Mouse (Mus musculus) B cell, adult 67 days (primary cell): ENCODE data around the gene Tns1. TPM values are rescaled to one million over a fixed set of nuclear protein-coding genes. Genes with fewer than 3 reads are reported as not detected.

Source experiments
- total RNA-seq, 2 experiments: library from RNA; stranded (reverse); gene quantifications; 4 replicates each; pipeline ENCODE4 v1.2.4; 2023

The Tns1 gene
- total RNA-seq = 1 to 10 TPM; 3.3 to 8.2 TPM

GRCm38 (mm10) chr1:74124021-74124981 lies at the start of gene Tns1:
TSS of gene Tns1 (minus strand) at chr1:74124449.

DNA sequence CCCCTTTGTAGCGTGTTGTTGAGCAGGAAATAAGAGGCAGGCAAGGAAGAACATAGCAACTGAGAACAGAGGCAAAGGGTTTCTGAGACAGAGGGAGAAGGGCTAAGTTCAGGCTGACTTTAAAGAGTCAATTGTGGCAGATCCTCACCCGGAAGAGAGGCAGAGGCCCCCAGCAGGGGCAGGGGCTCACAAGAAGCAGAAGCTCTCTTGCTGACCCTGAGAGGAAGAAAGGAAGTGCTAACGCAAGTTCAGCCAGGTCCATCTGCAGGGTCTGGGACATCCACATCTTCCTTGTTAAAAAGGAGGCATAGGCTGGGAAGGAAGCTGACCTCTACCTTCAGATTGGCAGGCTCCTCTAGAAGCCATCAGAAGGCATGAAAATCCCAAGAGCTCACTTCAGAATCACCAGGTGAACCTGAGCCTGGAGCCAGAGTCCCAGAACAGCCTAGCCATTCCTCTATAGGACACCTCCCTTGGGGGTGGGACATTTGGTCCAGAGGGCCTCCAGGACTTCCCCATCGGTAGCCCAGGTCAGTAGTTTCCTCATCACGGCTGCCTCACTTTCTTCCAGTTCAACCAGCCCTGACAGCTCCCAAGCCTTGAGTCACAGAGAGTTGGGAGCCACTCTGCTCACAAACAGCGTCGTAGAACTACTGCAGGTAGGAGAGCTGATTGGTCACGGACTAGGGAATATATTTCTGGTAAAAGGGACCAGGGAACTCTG lies 29.4 kb upstream of the Tns1 start, which contains the start of gene Cxcr2:
Gene Cxcr2 (plus strand): TSS at position 529 of the 724 bp plus-strand sequence.

DNA sequence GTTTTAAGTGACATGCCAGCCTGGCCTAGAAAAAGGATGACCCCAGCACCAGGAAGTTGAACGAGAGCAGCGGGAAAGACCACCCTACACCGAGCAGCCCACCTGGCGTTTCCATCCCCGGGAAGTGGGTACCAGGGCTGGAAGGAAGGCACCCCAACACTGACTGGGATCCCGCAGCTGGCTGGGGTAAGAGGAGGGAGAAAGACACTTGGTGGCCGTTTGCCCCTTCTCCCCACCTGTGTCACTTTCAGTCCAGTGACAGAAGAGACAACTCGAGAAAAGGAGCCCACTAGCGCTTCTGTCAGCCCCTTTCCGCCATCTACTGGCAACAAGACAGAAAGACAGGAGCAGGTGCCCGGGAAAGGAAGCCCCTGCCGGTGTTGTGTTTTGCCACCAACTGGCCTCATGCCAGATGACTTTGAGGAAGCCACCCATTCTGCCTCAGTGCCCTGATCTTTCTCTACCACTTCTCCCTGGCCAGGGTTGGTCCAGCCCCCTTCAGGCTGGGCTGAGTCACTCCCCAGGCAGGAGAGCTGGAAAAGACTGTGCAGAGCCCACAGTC lies 823 bp upstream of the Tns1 start, which contains the start of gene Rufy4:
Gene Rufy4 (plus strand): TSS at position 551 of the 562 bp plus-strand sequence.

Other genes with a start within 250 kb of the Tns1 start
- not detected for gene Rufy4, start 1.1 kb upstream of the Tns1 start, total RNA-seq
- gene Cxcr2, start 29.5 kb upstream of the Tns1 start, total RNA-seq = under 1 TPM in 1 of 2 experiments, not detected in 1; 0.30 TPM
- gene Cxcr1, start 70.2 kb upstream of the Tns1 start, total RNA-seq = not detected
- gene Arpc2, start 111.6 kb upstream of the Tns1 start, total RNA-seq = 100 to 1,000 TPM; 427 to 429 TPM
- 1 to 10 TPM; 2.1 to 2.3 TPM for gene Gpbar1, start 154.1 kb upstream of the Tns1 start, total RNA-seq
- 100 to 1,000 TPM; 120 to 124 TPM for gene Aamp, start 160.3 kb upstream of the Tns1 start, total RNA-seq
- gene Pnkd, start 160.5 kb upstream of the Tns1 start, total RNA-seq = 10 to 100 TPM; 20.0 to 23.6 TPM
- 1 to 10 TPM; 3.4 to 3.6 TPM for gene Tmbim1, start 181.2 kb upstream of the Tns1 start, total RNA-seq
- not detected for gene Catip, start 237.7 kb upstream of the Tns1 start, total RNA-seq